In the genomic region with DNA sequence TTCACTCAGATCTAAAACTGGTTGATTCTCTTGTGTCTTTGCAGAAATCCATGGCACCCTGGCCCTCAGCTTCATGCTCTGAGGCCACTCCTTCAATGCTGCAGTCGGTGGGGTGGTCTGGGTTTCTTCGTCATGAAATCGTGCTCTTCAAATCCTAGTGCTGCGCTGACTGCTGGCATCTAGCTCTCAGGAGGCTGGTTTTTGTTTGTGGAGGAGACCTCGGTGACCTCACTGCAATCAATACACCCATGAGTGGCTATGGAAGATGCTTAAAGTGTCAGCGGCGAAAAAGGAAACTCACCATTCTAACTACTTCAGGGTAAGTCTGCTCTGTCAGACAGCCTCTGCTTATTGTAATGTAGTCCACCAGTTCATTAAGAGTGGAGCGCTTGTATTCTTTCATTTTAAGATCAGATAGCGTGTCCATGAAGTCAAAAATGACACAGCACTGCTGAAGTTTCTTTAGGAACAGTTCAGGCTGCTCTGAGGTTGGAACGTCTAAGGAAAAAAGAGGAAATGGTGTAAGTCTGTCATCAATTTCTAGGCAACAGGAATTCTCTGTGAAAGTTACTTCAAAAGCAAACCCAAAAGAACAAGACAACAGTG, we compare ENCODE assay signal across 20 mouse cellular contexts.
DNase-seq lines count a peak whose midpoint lies in the region; ATAC-seq lines count a peak whose summit lies in the region.
"Had no signal": no experiment of that assay in that cellular context is flagged by ENCODE, and none has a peak within 500 bp of the region (broad histone marks: within the 10 kb centered on the region; RNA-seq: fewer than 3 reads in every experiment).

No protein-coding gene starts in this region.

- H3K27ac ChIP-seq in heart, embryonic 12.5 days (ENCODE audit: poor library complexity, severe bottlenecking), result peak overlapping the region; percentile 68
- H3K27ac ChIP-seq in midbrain, embryonic 13.5 days, result 0 out of 2 replicates have a peak overlapping the region, but pooled peaks have one; percentile 25
- H3K27ac ChIP-seq in midbrain, embryonic 15.5 days, result no peak overlapping the region
- no peak overlapping the region for H3K27ac ChIP-seq in embryonic facial prominence, embryonic 10.5 days (replicated peaks)
- H3K27ac ChIP-seq: forebrain, embryonic 15.5 days; hindbrain, postnatal 0 days had no signal

- H3K27me3 ChIP-seq in heart, embryonic 12.5 days (replicated peaks), result no peaks in the 10 kb centered on the region
- H3K27me3 ChIP-seq in midbrain, embryonic 13.5 days, result no peaks in the 10 kb centered on the region
- no peaks in the 10 kb centered on the region for H3K27me3 ChIP-seq in midbrain, embryonic 15.5 days (replicated peaks)
- no peaks in the 10 kb centered on the region for H3K27me3 ChIP-seq in embryonic facial prominence, embryonic 10.5 days (replicated peaks; ENCODE audit: low read depth, poor library complexity, severe bottlenecking)
- H3K27me3 ChIP-seq: forebrain, embryonic 15.5 days had no signal

- ATAC-seq in heart, embryonic 12.5 days (ENCODE audit: insufficient number of reproducible peaks, low FRiP score), result no peak
- no peak for ATAC-seq in midbrain, embryonic 13.5 days
- ATAC-seq in midbrain, embryonic 15.5 days (replicated peaks), result no peak
- ATAC-seq: forebrain, embryonic 15.5 days; hindbrain, postnatal 0 days; midbrain, embryonic 16.5 days had no signal

- intact Hi-C loops in heart, postnatal 14 days (cut with DNase I), result no loop called here

- no peaks in the 10 kb centered on the region for H3K9me3 ChIP-seq in heart, embryonic 12.5 days (replicated peaks)
- H3K9me3 ChIP-seq in midbrain, embryonic 13.5 days, result no peaks in the 10 kb centered on the region
- H3K9me3 ChIP-seq in midbrain, embryonic 15.5 days, result no peaks in the 10 kb centered on the region
- no peaks in the 10 kb centered on the region for H3K9me3 ChIP-seq in embryonic facial prominence, embryonic 10.5 days
- H3K9me3 ChIP-seq: forebrain, embryonic 15.5 days had no signal

- H3K4me3 ChIP-seq in heart, embryonic 12.5 days, result 0 out of 2 replicates have a peak overlapping the region, but pooled peaks have one; percentile 4
- H3K4me3 ChIP-seq in midbrain, embryonic 13.5 days (replicated peaks), result no peak overlapping the region
- no peak overlapping the region for H3K4me3 ChIP-seq in midbrain, embryonic 15.5 days
- H3K4me3 ChIP-seq in embryonic facial prominence, embryonic 10.5 days, result no peak overlapping the region
- H3K4me3 ChIP-seq: forebrain, embryonic 15.5 days; gastrocnemius, adult 2 months; layer of hippocampus, adult 2 months had no signal

- DNase-seq in heart, postnatal 14 days, result no peak
- DNase-seq in embryonic facial prominence, embryonic 10.5 days (ENCODE audit: low spot score), result peak; percentile 13
- DNase-seq in mesoderm, embryonic 11.5 days (ENCODE audit: low read depth, low spot score), result peak; percentile 43
- DNase-seq in urinary bladder, adult 2 months (ENCODE audit: low spot score), result no peak
- DNase-seq in left cerebral cortex, adult 8-10 months (ENCODE audit: low spot score in 2 of 2), result no peak
- DNase-seq: adrenal gland, postnatal 25 days; B cell, adult 2 months; cerebellum, adult 11-12 months; gastrocnemius, adult 2 months; kidney, adult 8-10 months; lung, postnatal 10 days; right cerebral cortex, adult 18-20 months; thymus, adult 18-20 months had no signal

- peaks cover 6% of the 10 kb centered on the region; the same call in 1 of the 2 replicates for H3K36me3 ChIP-seq in heart, embryonic 12.5 days
- no peaks in the 10 kb centered on the region; the same call in 1 of the 2 replicates for H3K36me3 ChIP-seq in midbrain, embryonic 13.5 days
- no peaks in the 10 kb centered on the region for H3K36me3 ChIP-seq in midbrain, embryonic 15.5 days (replicated peaks)
- H3K36me3 ChIP-seq in embryonic facial prominence, embryonic 10.5 days (replicated peaks), result peaks cover 23% of the 10 kb centered on the region

- H3K4me1 ChIP-seq in heart, embryonic 12.5 days (replicated peaks), result peaks cover 44% of the 10 kb centered on the region
- H3K4me1 ChIP-seq in midbrain, embryonic 13.5 days (replicated peaks), result peaks cover 6% of the 10 kb centered on the region
- H3K4me1 ChIP-seq in midbrain, embryonic 15.5 days, result peaks cover 6% of the 10 kb centered on the region
- H3K4me1 ChIP-seq in embryonic facial prominence, embryonic 10.5 days, result peaks cover 28% of the 10 kb centered on the region

- peak overlapping the region; percentile 45; the same call in 1 of the 2 replicates for H3K9ac ChIP-seq in heart, embryonic 12.5 days
- H3K9ac ChIP-seq in midbrain, embryonic 13.5 days (replicated peaks), result no peak overlapping the region
- H3K9ac ChIP-seq in midbrain, embryonic 15.5 days, result no peak overlapping the region
- H3K9ac ChIP-seq: forebrain, embryonic 15.5 days had no signal

- peak overlapping the region; percentile 45 for H3K4me2 ChIP-seq in heart, embryonic 12.5 days
- no peak overlapping the region for H3K4me2 ChIP-seq in midbrain, embryonic 13.5 days (replicated peaks)
- no peak overlapping the region for H3K4me2 ChIP-seq in midbrain, embryonic 15.5 days
- H3K4me2 ChIP-seq: forebrain, embryonic 15.5 days had no signal

- WGBS in heart, embryonic 12.5 days, result 48% methylated on average over 10 of the region's 10 CpGs
- WGBS in midbrain, embryonic 13.5 days, result 70% methylated on average over 10 of the region's 10 CpGs
- 74% methylated on average over 10 of the region's 10 CpGs for WGBS in midbrain, embryonic 15.5 days
- 52% methylated on average over 10 of the region's 10 CpGs for WGBS in embryonic facial prominence, embryonic 10.5 days

Comparison
In these comparisons a context has a peak if more than half of its experiments do, and no peak if none do; other contexts are left out.
1. H3K27ac ChIP-seq: peak in heart, embryonic 12.5 days (single experiment) and midbrain, embryonic 13.5 days (single experiment); none in midbrain, embryonic 15.5 days (single experiment) and embryonic facial prominence, embryonic 10.5 days (single experiment).
2. DNase-seq: peak in embryonic facial prominence, embryonic 10.5 days (single experiment) and mesoderm, embryonic 11.5 days (single experiment); none in heart, postnatal 14 days (0 of 2), urinary bladder, adult 2 months (single experiment) and left cerebral cortex, adult 8-10 months (0 of 2).